Mouse (Mus musculus) ovary, postnatal 14 days (tissue): ENCODE measurements around the gene Nanog.

Source experiments
- DNase-seq: peaks from one replicate; pipeline ENCODE4 v3.0.0; 2022; ENCODE audit warnings: low spot score

The Nanog gene

GRCm38 (mm10) chr6:122762952-122763700, 55.8 kb downstream of the Nanog start:
- DNase-seq: no peak

GRCm38 (mm10) chr6:122763844-122764445, 56.7 kb downstream of the Nanog start:
- no peak for DNase-seq
